Mouse (Mus musculus): ENCODE measurements around the gene Prkce. TPM values are rescaled to one million over a fixed set of nuclear protein-coding genes. Genes with fewer than 3 reads are reported as not detected.

Prkce gene
- polyA plus RNA-seq, 1 experiment, result not detected

- Histone ChIP-seq H3K4me1 (ENCODE audit: control insufficient read depth, insufficient read depth, low read length) (peaks cover 12% of the 10 kb centered on the region), H3K4me3 (ENCODE audit: insufficient read depth, low read depth, low read length) (no peak overlapping the region), H3K27ac (ENCODE audit: insufficient read depth, low read depth, low read length) (no peak overlapping the region)
- WGBS, result 94% methylated on average over 6 of the region's 6 CpGs
- TF ChIP-seq POLR2A (IDR thresholded peaks at IDR 0.05; ENCODE audit: insufficient read depth, low read depth, low read length), result no peak
- no peak for TF ChIP-seq CTCF (IDR thresholded peaks at IDR 0.05; ENCODE audit: insufficient read depth, low read depth, low read length)
Measured at GRCm38 (mm10) chr17:86650241-86650640, 482.7 kb downstream of the Prkce start.

GRCm38 (mm10) chr17:86651091-86651490 is 483.5 kb downstream of the Prkce start:
- TF ChIP-seq CTCF (IDR thresholded peaks at IDR 0.05; ENCODE audit: insufficient read depth, low read depth, low read length), result no peak
- no peak for TF ChIP-seq POLR2A (IDR thresholded peaks at IDR 0.05; ENCODE audit: insufficient read depth, low read depth, low read length)
- H3K27ac ChIP-seq (ENCODE audit: insufficient read depth, low read depth, low read length), result no peak overlapping the region
- H3K4me1 ChIP-seq (ENCODE audit: control insufficient read depth, insufficient read depth, low read length), result peaks cover 12% of the 10 kb centered on the region

GRCm38 (mm10) chr17:86652751-86653150 is 485.2 kb downstream of the Prkce start:
- Histone ChIP-seq H3K4me3 (ENCODE audit: insufficient read depth, low read depth, low read length) (no peak overlapping the region), H3K27ac (ENCODE audit: insufficient read depth, low read depth, low read length) (no peak overlapping the region), H3K4me1 (ENCODE audit: control insufficient read depth, insufficient read depth, low read length) (peaks cover 12% of the 10 kb centered on the region)
- 80% methylated on average over 1 of the region's 1 CpGs for WGBS
- no peak for TF ChIP-seq POLR2A (IDR thresholded peaks at IDR 0.05; ENCODE audit: insufficient read depth, low read depth, low read length)
- no peak for TF ChIP-seq CTCF (IDR thresholded peaks at IDR 0.05; ENCODE audit: insufficient read depth, low read depth, low read length)

More at GRCm38 (mm10) chr17:86651091-86651490, 483.5 kb downstream of the Prkce start:
- no peak overlapping the region for H3K4me3 ChIP-seq (ENCODE audit: insufficient read depth, low read depth, low read length)
- WGBS, result 63% methylated on average over 4 of the region's 4 CpGs

- H3K27ac ChIP-seq (ENCODE audit: insufficient read depth, low read depth, low read length), result no peak overlapping the region
- no peak overlapping the region for H3K4me3 ChIP-seq (ENCODE audit: insufficient read depth, low read depth, low read length)
- 86% methylated on average over 5 of the region's 5 CpGs for whole genome bisulfite sequencing
- no peak for TF ChIP-seq POLR2A (IDR thresholded peaks at IDR 0.05; ENCODE audit: insufficient read depth, low read depth, low read length)
- TF ChIP-seq CTCF (IDR thresholded peaks at IDR 0.05; ENCODE audit: insufficient read depth, low read depth, low read length), result no peak
- H3K4me1 ChIP-seq (ENCODE audit: control insufficient read depth, insufficient read depth, low read length), result no peaks in the 10 kb centered on the region
Measured at GRCm38 (mm10) chr17:86656369-86656768, 488.8 kb downstream of the Prkce start.

GRCm38 (mm10) chr17:86662301-86662700 is 494.7 kb downstream of the Prkce start:
- H3K4me3 ChIP-seq (ENCODE audit: insufficient read depth, low read depth, low read length), result no peak overlapping the region
- no peaks in the 10 kb centered on the region for H3K4me1 ChIP-seq (ENCODE audit: control insufficient read depth, insufficient read depth, low read length)
- 58% methylated on average over 1 of the region's 1 CpGs for WGBS
- H3K27ac ChIP-seq (ENCODE audit: insufficient read depth, low read depth, low read length), result no peak overlapping the region
- no peak for TF ChIP-seq CTCF (IDR thresholded peaks at IDR 0.05; ENCODE audit: insufficient read depth, low read depth, low read length)
- no peak for TF ChIP-seq POLR2A (IDR thresholded peaks at IDR 0.05; ENCODE audit: insufficient read depth, low read depth, low read length)

- no peaks in the 10 kb centered on the region for H3K4me1 ChIP-seq (ENCODE audit: control insufficient read depth, insufficient read depth, low read length)
- TF ChIP-seq POLR2A (IDR thresholded peaks at IDR 0.05; ENCODE audit: insufficient read depth, low read depth, low read length) (no peak), CTCF (IDR thresholded peaks at IDR 0.05; ENCODE audit: insufficient read depth, low read depth, low read length) (no peak)
- 79% methylated on average over 4 of the region's 4 CpGs for WGBS
- H3K4me3 ChIP-seq (ENCODE audit: insufficient read depth, low read depth, low read length), result no peak overlapping the region
- no peak overlapping the region for H3K27ac ChIP-seq (ENCODE audit: insufficient read depth, low read depth, low read length)
Measured at GRCm38 (mm10) chr17:86663471-86663870, 495.9 kb downstream of the Prkce start.

- TF ChIP-seq CTCF (IDR thresholded peaks at IDR 0.05; ENCODE audit: insufficient read depth, low read depth, low read length) (no peak), POLR2A (IDR thresholded peaks at IDR 0.05; ENCODE audit: insufficient read depth, low read depth, low read length) (no peak)
- Histone ChIP-seq H3K27ac (ENCODE audit: insufficient read depth, low read depth, low read length) (no peak overlapping the region), H3K4me1 (ENCODE audit: control insufficient read depth, insufficient read depth, low read length) (no peaks in the 10 kb centered on the region), H3K4me3 (ENCODE audit: insufficient read depth, low read depth, low read length) (no peak overlapping the region)
- WGBS, result 59% methylated on average over 8 of the region's 8 CpGs
Measured at GRCm38 (mm10) chr17:86667836-86668600, 500.4 kb downstream of the Prkce start.

GRCm38 (mm10) chr17:86669641-86670373 is 502.2 kb downstream of the Prkce start:
- 95% methylated on average over 13 of the region's 13 CpGs for WGBS
- no peak overlapping the region for H3K4me3 ChIP-seq (ENCODE audit: insufficient read depth, low read depth, low read length)
- H3K4me1 ChIP-seq (ENCODE audit: control insufficient read depth, insufficient read depth, low read length), result no peaks in the 10 kb centered on the region
- no peak overlapping the region for H3K27ac ChIP-seq (ENCODE audit: insufficient read depth, low read depth, low read length)
- TF ChIP-seq CTCF (IDR thresholded peaks at IDR 0.05; ENCODE audit: insufficient read depth, low read depth, low read length) (no peak), POLR2A (IDR thresholded peaks at IDR 0.05; ENCODE audit: insufficient read depth, low read depth, low read length) (no peak)

- WGBS, result 71% methylated on average over 7 of the region's 7 CpGs
Measured at GRCm38 (mm10) chr17:86670731-86671130, 503.1 kb downstream of the Prkce start.

More at GRCm38 (mm10) chr17:86670731-86671130, 503.1 kb downstream of the Prkce start:
- no peak overlapping the region for H3K27ac ChIP-seq (ENCODE audit: insufficient read depth, low read depth, low read length)
- H3K4me1 ChIP-seq (ENCODE audit: control insufficient read depth, insufficient read depth, low read length), result no peaks in the 10 kb centered on the region
- TF ChIP-seq CTCF (IDR thresholded peaks at IDR 0.05; ENCODE audit: insufficient read depth, low read depth, low read length) (no peak), POLR2A (IDR thresholded peaks at IDR 0.05; ENCODE audit: insufficient read depth, low read depth, low read length) (no peak)
- no peak overlapping the region for H3K4me3 ChIP-seq (ENCODE audit: insufficient read depth, low read depth, low read length)
